Mouse (Mus musculus) thymus, adult 2 months (tissue): ENCODE measurements at regions not wholly inside any gene's neighbourhood (a gene's known extent, or its start where the extent isn't known, plus 50 kb on each side); places are given as distances from the start of the nearest gene placed in this dataset.

ENCODE experiments used
- CTCF ChIP-seq: fragments of 200-500 bp; IDR thresholded peaks from 2 replicates; pipeline ENCODE4 v1.5.1; 2012; ENCODE audit warnings: mild to moderate bottlenecking, control low read depth, low read length, moderate library complexity, borderline replicate concordance; ENCODE audit not compliant: control insufficient read depth, poor library complexity, insufficient read depth; ENCODE audit errors: extremely low read depth
- POLR2A ChIP-seq: fragments of 200-500 bp; IDR thresholded peaks from 2 replicates; pipeline ENCODE4 v1.6.1; 2012; ENCODE audit warnings: mild to moderate bottlenecking, low read length, control low read depth, moderate library complexity; ENCODE audit not compliant: control insufficient read depth, poor library complexity, insufficient read depth; ENCODE audit errors: extremely low read depth

- TF ChIP-seq CTCF (no peak), POLR2A (no peak)
Observed at GRCm38 (mm10) chr17:9258646-9259170, 163.2 kb upstream of the Gm17728 start.
